Mouse (Mus musculus): ENCODE measurements around the gene Zfp503. TPM values are rescaled to one million over a fixed set of nuclear protein-coding genes. Genes with fewer than 3 reads are reported as not detected.
A peak's percentile ranks its signal among the peaks of the same experiment; 100 is the strongest.

Zfp503 gene
- polyA plus RNA-seq, 1 experiment from 2014 or later = 6.1 TPM

DNA sequence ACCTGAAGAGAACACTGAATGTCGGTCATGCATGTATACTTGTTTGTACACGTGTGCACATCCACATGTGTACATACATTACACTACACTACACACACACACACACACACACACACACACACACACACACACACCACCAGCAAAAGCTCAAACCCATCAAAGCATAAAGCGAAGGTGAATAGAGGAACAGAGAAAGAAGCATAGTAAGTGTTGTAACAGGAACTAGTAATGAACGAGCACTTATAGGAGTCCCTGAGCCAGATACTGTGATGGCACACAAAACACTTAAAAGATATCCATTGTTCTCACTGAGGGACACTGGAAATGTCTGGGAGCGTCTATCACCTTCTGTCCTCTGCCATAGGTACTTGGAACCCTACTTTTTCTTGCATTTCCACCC is 24.9 kb upstream of the Zfp503 start:
- no peaks in the 10 kb centered on the region for H3K9me3 ChIP-seq (replicated peaks)
- 91% methylated on average over 5 of the region's 5 CpGs for WGBS
- H3K27ac ChIP-seq = no peak overlapping the region
- H3K9ac ChIP-seq = no peak overlapping the region
- no peaks in the 10 kb centered on the region for H3K36me3 ChIP-seq (ENCODE audit: poor library complexity, severe bottlenecking)
- H3K4me3 ChIP-seq = no peak overlapping the region
- peaks cover 1% of the 10 kb centered on the region for H3K4me1 ChIP-seq
- H3K4me2 ChIP-seq = no peak overlapping the region
- ATAC-seq = no peak
- H3K27me3 ChIP-seq = peaks cover 76% of the 10 kb centered on the region

GRCm38 (mm10) chr14:22007006-22007405 is 17.6 kb upstream of the Zfp503 start:
- ATAC-seq = no peak
- H3K4me2 ChIP-seq = no peak overlapping the region
- H3K4me3 ChIP-seq = no peak overlapping the region
- no peaks in the 10 kb centered on the region for H3K36me3 ChIP-seq (ENCODE audit: poor library complexity, severe bottlenecking)
- H3K4me1 ChIP-seq = peaks cover 8% of the 10 kb centered on the region
- WGBS = 89% methylated on average over 6 of the region's 6 CpGs
- H3K9me3 ChIP-seq (replicated peaks) = no peaks in the 10 kb centered on the region
- H3K9ac ChIP-seq = no peak overlapping the region
- H3K27me3 ChIP-seq = peaks cover 61% of the 10 kb centered on the region
- H3K27ac ChIP-seq = no peak overlapping the region

GRCm38 (mm10) chr14:22004943-22005342 is 15.5 kb upstream of the Zfp503 start:
- no peak overlapping the region for H3K9ac ChIP-seq
- peaks cover 8% of the 10 kb centered on the region for H3K4me1 ChIP-seq
- peaks cover 50% of the 10 kb centered on the region for H3K27me3 ChIP-seq
- H3K4me2 ChIP-seq = no peak overlapping the region
- peak; percentile 74 for ATAC-seq
- no peaks in the 10 kb centered on the region for H3K36me3 ChIP-seq (ENCODE audit: poor library complexity, severe bottlenecking)
- H3K4me3 ChIP-seq = no peak overlapping the region
- no peaks in the 10 kb centered on the region for H3K9me3 ChIP-seq (replicated peaks)
- 7% methylated on average over 4 of the region's 4 CpGs for WGBS
- H3K27ac ChIP-seq = no peak overlapping the region

DNA sequence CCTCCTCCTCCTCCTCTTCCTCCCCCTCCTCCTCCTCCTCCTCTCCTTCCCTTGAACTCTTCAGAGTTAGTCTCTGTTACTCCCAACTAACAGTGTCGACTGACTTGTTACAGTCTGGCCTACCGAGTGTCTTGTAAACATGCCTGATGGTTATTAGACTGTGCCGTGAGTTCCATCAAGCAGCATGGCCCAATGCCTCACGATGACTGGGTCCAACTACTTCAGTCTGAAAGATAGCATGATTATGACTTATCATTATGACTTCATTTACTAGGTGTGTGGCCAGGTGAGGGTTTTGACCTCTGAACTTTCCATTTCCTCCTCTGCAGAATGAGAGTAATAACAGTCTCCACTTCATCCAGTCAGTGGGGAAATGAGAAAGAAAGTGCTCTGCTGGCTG is 14.2 kb upstream of the Zfp503 start:
- Histone ChIP-seq H3K4me3 (no peak overlapping the region), H3K9me3 (replicated peaks) (no peaks in the 10 kb centered on the region), H3K27ac (no peak overlapping the region), H3K36me3 (ENCODE audit: poor library complexity, severe bottlenecking) (no peaks in the 10 kb centered on the region), H3K4me1 (peaks cover 8% of the 10 kb centered on the region), H3K9ac (no peak overlapping the region), H3K27me3 (peaks cover 56% of the 10 kb centered on the region), H3K4me2 (no peak overlapping the region)
- 90% methylated on average over 4 of the region's 4 CpGs for WGBS
- no peak for ATAC-seq

GRCm38 (mm10) chr14:22003231-22003630 is 13.8 kb upstream of the Zfp503 start:
- no peak overlapping the region for H3K4me3 ChIP-seq
- peaks cover 8% of the 10 kb centered on the region for H3K4me1 ChIP-seq
- peaks cover 55% of the 10 kb centered on the region for H3K27me3 ChIP-seq
- H3K4me2 ChIP-seq = no peak overlapping the region
- H3K9me3 ChIP-seq (replicated peaks) = no peaks in the 10 kb centered on the region
- no peaks in the 10 kb centered on the region for H3K36me3 ChIP-seq (ENCODE audit: poor library complexity, severe bottlenecking)
- H3K27ac ChIP-seq = no peak overlapping the region
- H3K9ac ChIP-seq = no peak overlapping the region
- no peak for ATAC-seq
- 80% methylated on average over 1 of the region's 1 CpGs for WGBS

GRCm38 (mm10) chr14:21999588-21999987 is 10.2 kb upstream of the Zfp503 start:
- no peak for ATAC-seq
- no peak overlapping the region for H3K4me2 ChIP-seq
- H3K4me3 ChIP-seq = no peak overlapping the region
- 96% methylated on average over 4 of the region's 4 CpGs for WGBS
- no peaks in the 10 kb centered on the region for H3K9me3 ChIP-seq (replicated peaks)
- no peak overlapping the region for H3K27ac ChIP-seq
- peaks cover 10% of the 10 kb centered on the region for H3K4me1 ChIP-seq
- H3K27me3 ChIP-seq = peaks cover 63% of the 10 kb centered on the region
- H3K36me3 ChIP-seq (ENCODE audit: poor library complexity, severe bottlenecking) = no peaks in the 10 kb centered on the region
- no peak overlapping the region for H3K9ac ChIP-seq

- Histone ChIP-seq H3K4me1 (peaks cover 34% of the 10 kb centered on the region), H3K27ac (0 out of 2 replicates have a peak overlapping the region, but pooled peaks have one; percentile 12), H3K4me2 (peak overlapping the region; percentile 72), H3K27me3 (peaks cover 85% of the 10 kb centered on the region), H3K9me3 (replicated peaks) (no peaks in the 10 kb centered on the region), H3K9ac (peak overlapping the region; percentile 69), H3K36me3 (ENCODE audit: poor library complexity, severe bottlenecking) (no peaks in the 10 kb centered on the region), H3K4me3 (peak overlapping the region; percentile 48)
- WGBS = under 1% methylated on average over 36 of the region's 36 CpGs
- ATAC-seq = peak; percentile 65
Observed at GRCm38 (mm10) chr14:21995031-21995754, 5.8 kb upstream of the Zfp503 start.

DNA sequence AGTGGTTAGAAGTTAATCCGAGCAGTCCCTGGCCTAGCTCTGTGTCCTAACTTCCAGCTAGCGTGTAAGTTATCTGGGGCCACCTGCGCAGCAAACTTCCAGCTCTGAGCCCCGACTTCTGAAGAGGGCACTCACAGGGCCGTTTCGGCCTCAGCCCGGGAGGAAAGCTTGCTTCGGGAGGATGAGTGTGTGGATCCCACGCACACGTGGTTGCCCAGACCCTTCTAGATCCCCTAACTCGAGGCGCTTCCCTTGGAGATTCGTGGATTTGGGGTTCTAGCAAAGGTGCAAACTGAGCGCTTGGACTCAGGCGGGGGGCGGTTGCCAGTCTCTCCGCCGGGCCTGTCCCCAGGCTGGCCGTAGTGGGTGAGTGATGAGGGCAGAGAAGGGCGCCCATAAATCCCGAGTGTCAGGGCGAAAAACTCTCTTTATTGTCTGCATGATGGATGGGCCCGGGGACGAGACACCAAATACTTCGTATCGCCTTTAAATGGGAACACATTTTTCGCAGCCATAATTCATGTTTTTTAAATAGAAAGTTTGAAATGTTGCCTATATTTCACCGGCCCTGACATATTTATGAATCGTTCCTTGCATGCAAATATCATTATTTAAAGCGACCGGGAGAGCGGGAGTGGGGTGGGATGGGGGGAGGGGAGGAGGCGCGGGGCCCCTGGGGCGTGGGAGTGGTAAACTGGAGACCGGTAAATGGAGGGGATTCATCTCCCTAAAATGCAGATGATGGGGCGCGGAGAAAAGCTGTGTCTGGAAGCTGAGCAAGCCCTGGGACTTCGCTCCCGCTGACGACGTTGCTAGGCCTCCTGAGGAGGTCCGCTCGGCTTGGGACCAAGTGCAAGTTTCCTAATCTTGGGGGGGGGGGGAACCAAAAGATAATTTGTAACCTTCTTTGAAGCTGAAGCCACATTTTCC is 4.9 kb upstream of the Zfp503 start:
- 3% methylated on average over 44 of the region's 44 CpGs for WGBS
- Histone ChIP-seq H3K9ac (peak overlapping the region; percentile 69; the same call in 1 of the 2 replicates), H3K4me1 (peaks cover 43% of the 10 kb centered on the region), H3K4me3 (peak overlapping the region; percentile 48), H3K27ac (peak overlapping the region; percentile 26; the same call in 1 of the 2 replicates), H3K9me3 (replicated peaks) (no peaks in the 10 kb centered on the region), H3K27me3 (peaks cover 89% of the 10 kb centered on the region), H3K4me2 (peak overlapping the region; percentile 72), H3K36me3 (ENCODE audit: poor library complexity, severe bottlenecking) (no peaks in the 10 kb centered on the region)
- no peak for ATAC-seq

- H3K27me3 ChIP-seq = peaks cover 96% of the 10 kb centered on the region
- 18% methylated on average over 14 of the region's 14 CpGs for WGBS
- no peak for ATAC-seq
- H3K4me3 ChIP-seq = no peak overlapping the region
- no peaks in the 10 kb centered on the region for H3K36me3 ChIP-seq (ENCODE audit: poor library complexity, severe bottlenecking)
- peak overlapping the region; percentile 72 for H3K4me2 ChIP-seq
- H3K4me1 ChIP-seq = peaks cover 52% of the 10 kb centered on the region
- H3K9me3 ChIP-seq (replicated peaks) = no peaks in the 10 kb centered on the region
- H3K27ac ChIP-seq = peak overlapping the region; percentile 26; the same call in 1 of the 2 replicates
- H3K9ac ChIP-seq = peak overlapping the region; percentile 27; the same call in 1 of the 2 replicates
Observed at GRCm38 (mm10) chr14:21993251-21994060, 4.1 kb upstream of the Zfp503 start.

DNA sequence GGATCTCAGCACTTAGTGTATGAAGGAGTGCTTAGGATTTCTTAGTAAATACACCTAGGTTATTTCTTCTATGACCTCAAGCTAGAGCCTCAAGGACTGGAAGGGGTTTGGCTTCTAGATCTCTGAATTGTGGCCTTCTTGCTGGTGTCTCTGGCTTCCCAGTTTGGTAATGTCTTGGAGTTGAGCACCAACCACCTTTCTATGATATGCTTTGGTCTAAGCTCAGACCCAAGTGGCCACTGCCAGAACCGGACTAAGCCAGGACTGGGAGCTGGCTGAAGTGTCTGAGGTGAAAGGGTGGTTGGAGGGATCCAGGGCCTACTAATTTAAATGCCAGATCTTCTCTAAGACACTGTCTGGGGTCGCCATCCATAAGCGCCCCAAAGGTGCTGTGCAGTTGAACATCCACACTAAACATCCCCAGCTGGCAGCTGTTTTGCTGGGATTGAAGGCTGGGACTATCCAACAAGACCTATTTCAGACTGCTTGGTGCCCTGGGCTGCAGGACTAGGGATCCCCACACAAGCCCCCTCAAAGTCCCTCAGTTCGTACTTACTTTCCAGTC is 3.0 kb upstream of the Zfp503 start:
- H3K36me3 ChIP-seq (ENCODE audit: poor library complexity, severe bottlenecking) = no peaks in the 10 kb centered on the region
- H3K9ac ChIP-seq = no peak overlapping the region
- 35% methylated on average over 4 of the region's 4 CpGs for WGBS
- H3K4me1 ChIP-seq = peaks cover 53% of the 10 kb centered on the region
- H3K27ac ChIP-seq = no peak overlapping the region
- H3K4me3 ChIP-seq = no peak overlapping the region
- H3K27me3 ChIP-seq = peaks cover 90% of the 10 kb centered on the region
- no peak for ATAC-seq
- H3K9me3 ChIP-seq (replicated peaks) = no peaks in the 10 kb centered on the region
- H3K4me2 ChIP-seq = peak overlapping the region; percentile 92

GRCm38 (mm10) chr14:21991856-21992255 is 2.5 kb upstream of the Zfp503 start:
- Histone ChIP-seq H3K36me3 (ENCODE audit: poor library complexity, severe bottlenecking) (no peaks in the 10 kb centered on the region), H3K4me3 (no peak overlapping the region), H3K4me2 (peak overlapping the region; percentile 92), H3K27me3 (peaks cover 90% of the 10 kb centered on the region), H3K9me3 (replicated peaks) (no peaks in the 10 kb centered on the region), H3K27ac (no peak overlapping the region), H3K9ac (no peak overlapping the region), H3K4me1 (peaks cover 58% of the 10 kb centered on the region)
- whole genome bisulfite sequencing = 14% methylated on average over 5 of the region's 5 CpGs
- no peak for ATAC-seq

Measured in forebrain, embryonic 13.5 days (tissue).